Mouse (Mus musculus) megakaryocyte-erythroid progenitor cell, adult 5-6 weeks (primary cell): ENCODE measurements around the gene Prkaca. TPM values are rescaled to one million over a fixed set of nuclear protein-coding genes. Genes with fewer than 3 reads are reported as not detected.
"Not testable (repeated sequence)": the region's sequence is repeated elsewhere in the genome, so short reads cannot be mapped to it uniquely, and the experiment has no call there.

Experiments used
- ATAC-seq: replicated peaks from 2 replicates; pipeline ENCODE4 v1.8.0; 2016; ENCODE audit warnings: mild to moderate bottlenecking, inconsistent platforms; ENCODE audit not compliant: severe bottlenecking, poor library complexity, low FRiP score, low TSS enrichment
- total RNA-seq, 2 experiments: library from RNA; stranded (forward) in 1 of 2; stranded (reverse) in 1 of 2; fragments of 200-1000, 215-1000 nt in 1 of 2; fragments of >200 nt in 1 of 2; fragmentation: Nextera tagmentation in 1 of 2; gene quantifications; 2 replicates each; pipeline ENCODE4 v1.2.3; 2014 to 2017

Prkaca gene
- total RNA-seq, 2 experiments from 2014 or later, result 31.1 to 35.2 TPM

DNA sequence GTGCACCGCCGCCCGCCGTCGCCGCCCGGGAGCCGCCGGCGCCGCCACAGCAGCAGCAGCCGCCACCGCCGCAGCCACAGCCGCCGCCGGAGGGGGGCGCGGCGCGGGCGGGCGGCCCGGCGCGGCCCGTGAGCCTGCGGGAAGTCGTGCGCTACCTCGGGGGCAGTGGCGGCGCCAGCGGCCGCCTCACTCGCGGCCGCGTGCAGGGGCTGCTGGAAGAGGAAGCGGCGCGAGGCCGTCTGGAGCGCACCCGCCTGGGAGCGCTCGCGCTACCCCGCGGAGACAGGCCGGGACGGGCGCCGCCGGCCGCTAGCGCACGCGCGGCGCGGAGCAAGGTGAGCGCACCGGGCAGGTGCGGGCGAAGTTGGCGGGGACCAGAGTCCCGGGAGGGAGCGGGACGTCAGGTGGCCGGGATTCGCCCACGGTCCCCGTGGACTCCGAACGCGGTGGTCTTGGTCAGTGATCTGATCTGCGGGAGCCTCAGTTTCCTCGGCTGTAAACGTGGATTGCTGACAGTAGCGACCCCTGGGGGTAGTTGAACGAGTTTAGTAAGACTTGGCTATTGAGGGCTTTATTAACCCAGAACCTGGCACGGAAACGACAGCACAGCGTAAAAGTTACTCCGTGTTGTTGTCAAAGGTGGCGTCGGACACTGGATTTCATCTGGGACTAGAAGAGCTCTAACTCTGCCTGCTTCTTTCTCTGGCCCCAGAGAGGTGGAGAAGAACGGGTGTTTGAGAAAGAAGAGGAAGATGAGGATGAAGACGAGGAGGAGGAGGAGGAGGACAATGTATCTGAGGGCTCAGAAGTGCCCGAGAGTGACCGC, 25.7 kb downstream of the Prkaca start:
- 0 out of 2 replicates have a peak, but pooled peaks have one; percentile 27 for ATAC-seq

DNA sequence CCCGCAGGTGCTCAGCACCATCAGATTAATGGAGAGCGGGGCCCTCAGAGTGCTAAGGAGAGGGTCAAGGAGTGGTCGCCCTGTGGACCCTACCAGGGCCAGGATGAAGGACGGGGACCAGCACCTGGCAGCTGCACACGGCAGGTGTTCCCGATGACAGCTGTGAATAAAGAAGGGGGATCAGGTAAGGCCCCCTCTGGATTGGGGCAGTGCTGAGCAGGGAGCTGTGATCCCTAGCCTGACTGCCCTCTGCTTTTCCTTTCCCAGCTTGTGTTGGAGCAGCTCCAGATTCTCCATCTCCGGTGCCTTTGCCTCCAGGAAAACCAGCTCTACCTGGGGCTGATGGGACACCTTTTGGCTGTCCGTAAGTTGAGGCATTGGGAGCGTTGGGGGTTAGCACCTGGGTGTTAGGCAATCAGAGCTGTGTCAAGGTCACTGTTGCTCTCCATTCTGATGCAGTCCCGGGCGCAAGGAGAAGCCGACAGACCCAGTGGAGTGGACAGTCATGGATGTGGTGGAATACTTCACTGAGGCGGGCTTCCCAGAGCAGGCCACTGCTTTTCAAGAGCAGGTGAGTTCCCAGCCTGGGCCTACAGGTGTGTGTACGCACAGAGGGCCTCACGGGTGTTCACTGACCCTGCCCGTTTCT, 26.4 kb downstream of the Prkaca start:
- ATAC-seq, result no peak

DNA sequence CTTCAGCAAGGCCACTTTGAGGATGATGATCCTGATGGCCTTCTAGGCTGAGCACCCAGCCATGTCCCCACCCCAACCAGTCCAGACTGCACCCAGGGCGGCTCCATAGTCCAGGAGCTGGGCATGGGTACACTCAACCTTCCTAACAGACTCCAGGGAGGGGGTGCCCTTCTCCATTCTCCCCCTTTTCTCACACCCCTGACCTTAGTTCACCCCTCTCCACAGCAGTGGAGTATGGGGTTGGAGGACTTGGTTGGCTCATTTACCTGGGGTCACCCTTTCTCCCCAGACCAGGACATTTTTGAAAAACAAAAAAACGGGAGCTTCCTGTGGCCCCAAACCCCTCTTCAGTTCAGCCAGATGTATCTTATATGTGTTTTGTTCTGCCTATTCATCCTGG, 27.0 kb downstream of the Prkaca start:
- no peak for ATAC-seq

DNA sequence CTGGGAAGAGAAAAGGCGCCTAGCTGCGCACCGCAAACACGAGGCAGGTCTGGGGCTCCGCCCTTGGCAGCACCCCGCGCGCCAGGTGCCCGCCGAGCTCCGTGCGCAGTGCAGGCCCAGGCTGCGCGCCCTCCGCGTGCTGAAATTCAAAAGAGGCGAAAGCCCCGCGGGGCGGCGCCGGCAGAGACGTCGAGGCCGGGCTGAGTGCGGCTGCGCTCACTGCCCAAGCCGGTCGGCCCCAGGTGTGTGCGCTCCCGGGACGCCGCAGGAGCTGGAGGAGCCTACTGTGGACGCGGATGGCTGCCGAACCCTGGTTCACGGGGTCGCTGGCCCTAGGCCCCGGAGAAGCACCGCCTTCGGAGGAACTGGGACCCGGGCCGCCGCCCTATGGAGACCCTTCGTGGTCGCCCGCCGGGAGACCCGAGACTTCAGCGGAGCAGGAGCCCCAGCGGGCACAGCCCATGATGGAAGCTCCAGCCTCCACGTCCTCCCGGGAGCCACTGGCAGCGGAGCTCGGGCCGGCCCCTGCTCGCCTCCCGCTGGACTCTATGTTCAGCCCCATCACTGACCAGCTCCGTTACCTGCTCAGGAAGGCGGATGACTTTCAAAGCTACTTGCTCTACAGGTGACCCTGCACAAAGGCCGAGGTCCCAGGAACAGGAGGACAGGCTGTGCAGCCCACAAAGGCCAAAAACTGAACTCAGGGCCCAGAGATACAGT, 28.6 kb downstream of the Prkaca start, which contains the start of gene 1700067K01Rik:
1700067K01Rik (plus strand) TSS at position 222 of the 720 bp plus-strand sequence.
- no peak for ATAC-seq

DNA sequence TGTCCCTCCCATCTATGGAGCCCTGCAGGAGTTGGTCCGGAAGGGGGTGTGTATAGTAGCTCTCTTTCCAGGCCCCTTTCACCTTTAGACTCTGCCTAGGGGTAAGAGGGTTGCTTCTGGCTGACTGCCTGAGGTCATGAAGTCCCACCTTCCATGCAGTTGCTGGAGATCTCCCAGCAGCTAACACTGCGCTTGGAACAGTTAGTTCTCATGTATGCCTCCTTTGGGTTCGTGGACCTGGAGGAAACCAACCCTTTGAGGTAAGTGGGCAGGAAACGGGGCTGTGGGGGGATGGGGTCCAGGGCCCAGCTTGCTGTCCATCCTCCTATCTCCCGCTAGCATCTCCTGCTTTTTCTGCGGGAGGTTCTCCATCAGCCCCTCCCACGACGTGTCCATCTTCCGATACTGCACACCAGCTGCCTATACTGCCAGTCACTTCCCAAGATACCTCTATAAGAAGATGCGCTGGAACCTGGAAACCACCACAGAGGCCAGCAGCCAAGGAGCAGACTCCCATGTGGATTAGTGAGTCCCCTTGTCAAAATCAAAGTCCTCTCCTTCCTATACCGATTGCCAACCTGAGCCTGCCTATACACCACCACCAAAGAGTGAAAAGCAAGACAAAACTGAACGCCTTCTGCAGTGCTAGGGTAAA, 30.3 kb downstream of the Prkaca start:
- ATAC-seq, result no peak

DNA sequence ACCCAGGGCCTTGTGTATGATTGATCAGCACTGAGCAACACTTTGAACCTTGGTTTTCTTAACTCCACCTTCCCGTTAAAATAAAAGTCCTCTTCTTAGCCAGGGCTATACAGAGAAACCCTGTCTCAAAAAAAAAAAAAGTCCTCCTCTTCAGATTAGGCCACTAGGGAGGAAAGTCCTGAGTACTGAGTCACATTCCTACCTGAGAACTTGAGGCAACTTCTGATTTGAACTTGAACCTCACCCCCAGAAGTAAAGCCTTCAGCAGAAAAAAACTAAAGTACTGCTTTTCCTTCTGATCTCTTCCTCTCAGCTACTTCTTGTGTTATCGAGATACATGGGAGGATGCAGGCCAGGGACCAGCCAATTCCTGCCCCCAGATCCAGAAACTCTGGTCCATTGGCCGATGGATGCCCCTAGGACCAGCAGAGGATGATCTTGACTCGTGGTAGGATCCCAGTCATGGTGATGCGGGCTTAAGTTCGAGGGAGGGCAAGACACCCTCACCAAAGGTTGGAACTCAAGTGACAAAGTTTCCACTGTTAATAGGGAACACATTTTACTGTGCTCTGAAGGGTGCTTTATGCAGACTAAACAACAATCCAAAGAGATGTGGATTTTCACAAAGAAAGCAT, 30.9 kb downstream of the Prkaca start:
- no peak for ATAC-seq

DNA sequence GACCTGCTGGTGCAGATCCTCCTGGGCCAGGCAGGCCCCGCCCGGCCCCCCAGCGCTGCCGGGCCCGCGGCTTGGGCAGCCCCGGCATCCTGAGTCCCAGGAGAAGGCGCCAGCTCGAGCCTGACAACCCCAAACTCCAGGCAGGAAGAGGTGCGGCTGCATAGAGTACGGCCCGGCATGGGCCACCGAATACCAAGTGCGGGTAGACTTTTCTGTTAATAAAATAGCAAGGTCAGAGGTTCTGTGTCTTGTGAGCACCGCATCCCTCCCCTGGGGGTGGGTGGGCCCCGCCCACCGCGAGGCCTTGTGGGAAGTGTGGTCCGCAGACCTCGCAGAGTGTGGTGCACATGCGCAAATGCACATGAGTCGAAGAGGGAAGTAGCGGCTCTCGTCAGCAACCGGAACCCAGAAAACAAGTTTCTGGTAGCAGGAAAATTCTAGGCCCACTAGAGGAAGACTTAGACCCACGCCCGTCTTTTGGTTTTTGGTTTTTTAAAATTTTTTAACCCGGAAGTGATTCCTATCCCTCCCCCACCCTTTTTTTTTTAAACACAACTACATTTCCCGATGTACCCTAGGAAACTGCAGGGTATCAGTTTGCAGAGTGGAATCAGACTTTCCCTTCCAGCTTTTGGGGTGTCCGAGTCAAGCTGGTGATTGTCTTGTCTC, 31.9 kb downstream of the Prkaca start:
- ATAC-seq, result peak; percentile 95

DNA sequence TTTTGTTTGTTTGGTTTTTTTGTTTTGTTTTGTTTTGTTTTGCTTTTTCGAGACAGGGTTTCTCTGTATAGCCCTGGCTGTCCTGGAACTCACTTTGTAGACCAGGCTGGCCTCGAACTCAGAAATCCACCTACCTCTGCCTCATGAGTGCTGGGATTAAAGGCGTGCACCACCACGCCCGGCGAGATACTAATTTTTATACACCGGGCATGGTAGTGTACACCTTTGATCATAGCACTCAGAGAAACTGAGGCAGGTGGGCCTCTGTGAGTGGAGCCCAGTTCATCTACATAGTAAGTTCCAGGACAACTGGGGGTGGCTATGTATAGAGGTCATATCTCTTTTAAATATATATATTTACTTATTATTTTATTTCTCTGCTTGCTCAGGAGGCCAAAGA, 32.7 kb downstream of the Prkaca start:
- ATAC-seq, result not testable (repeated sequence)

DNA sequence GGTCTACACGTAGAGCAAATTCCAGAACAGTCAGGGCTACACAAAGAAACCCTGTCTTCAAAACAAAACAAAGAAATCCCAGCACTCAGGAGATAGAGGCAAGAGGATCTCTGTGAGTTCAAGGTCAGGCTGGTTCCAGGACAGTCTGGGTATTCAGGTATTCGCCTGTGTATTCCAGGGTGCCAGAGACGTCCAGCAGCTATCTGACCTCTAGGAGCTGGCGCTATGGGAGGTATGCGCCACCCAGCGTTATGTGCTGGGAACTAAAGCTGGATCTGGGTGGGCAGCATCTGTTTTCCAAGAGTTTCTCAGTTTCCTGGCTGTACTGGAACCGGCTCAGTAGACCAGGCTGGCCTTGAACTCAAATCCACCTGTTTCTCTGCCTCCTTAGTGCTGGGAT, 35.6 kb downstream of the Prkaca start:
- ATAC-seq, result no peak

DNA sequence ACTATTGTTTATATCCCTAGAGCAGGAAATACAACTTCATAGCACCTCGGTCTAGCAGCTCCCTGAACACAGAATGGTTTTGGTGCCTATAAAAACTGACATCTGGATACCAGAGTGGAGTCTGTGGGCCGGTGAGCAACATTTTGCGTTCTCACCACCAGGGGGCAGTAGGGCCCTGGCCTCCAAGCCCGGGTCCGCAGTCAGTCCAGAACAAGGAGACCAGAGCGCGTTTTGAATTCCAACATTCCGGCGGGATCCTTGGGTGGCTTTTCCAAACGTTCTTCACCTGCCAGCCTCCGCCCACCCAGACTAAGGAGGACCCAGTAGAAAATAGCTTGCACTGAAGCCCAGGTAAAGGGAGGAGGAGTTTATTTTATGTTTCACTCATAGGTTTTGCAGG, 37.1 kb downstream of the Prkaca start:
- ATAC-seq, result peak; percentile 70; the same call in 1 of the 2 replicates

DNA sequence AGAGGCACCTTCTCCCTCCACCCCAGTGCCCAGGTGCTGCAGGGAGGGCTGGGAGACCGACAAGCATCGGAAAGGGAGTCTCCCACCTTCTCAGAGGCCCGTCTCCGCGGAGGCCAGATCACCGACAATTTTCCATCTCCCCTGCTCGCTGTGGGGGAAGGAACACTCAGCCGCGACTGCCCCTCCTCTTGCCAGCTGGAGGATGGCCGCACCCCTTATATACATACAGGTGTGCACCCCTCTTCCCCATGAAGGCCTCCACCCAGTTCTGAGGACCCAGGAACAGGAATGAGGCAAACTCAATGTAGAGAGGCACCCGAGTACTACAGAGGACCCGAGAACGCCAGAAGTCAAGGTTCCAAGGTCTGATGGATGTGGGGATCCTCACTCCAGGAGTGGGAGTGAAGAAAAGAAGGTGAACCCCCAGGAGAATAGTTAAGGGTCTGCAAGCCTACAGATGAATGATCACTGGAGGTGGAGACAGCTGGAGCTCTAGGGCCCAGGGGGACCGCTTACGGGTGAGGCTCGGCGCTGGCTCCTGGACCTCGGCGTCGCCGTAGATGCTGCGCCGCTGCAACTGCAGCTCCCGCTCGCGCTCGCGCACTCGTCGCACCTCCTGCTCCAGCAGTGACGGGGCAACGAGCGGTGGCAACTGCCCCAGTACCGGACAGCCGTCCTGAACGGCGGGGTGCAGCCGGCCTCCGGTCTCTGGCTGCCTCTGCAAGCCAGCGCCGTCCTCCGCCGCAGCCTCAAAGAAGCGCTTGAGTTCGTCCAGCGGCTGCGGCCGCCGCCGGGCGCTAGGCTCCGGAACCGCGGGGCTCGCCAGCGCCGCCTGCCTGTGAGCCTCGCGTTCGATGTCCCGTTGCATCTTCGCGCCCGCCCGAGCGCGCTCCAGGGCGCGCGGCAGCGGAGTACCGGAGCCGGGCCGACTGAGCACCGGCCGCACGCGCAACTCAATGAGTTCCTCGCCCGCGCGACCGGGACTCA, 38.1 kb downstream of the Prkaca start:
- peak; percentile 28; the same call in 1 of the 2 replicates for ATAC-seq

DNA sequence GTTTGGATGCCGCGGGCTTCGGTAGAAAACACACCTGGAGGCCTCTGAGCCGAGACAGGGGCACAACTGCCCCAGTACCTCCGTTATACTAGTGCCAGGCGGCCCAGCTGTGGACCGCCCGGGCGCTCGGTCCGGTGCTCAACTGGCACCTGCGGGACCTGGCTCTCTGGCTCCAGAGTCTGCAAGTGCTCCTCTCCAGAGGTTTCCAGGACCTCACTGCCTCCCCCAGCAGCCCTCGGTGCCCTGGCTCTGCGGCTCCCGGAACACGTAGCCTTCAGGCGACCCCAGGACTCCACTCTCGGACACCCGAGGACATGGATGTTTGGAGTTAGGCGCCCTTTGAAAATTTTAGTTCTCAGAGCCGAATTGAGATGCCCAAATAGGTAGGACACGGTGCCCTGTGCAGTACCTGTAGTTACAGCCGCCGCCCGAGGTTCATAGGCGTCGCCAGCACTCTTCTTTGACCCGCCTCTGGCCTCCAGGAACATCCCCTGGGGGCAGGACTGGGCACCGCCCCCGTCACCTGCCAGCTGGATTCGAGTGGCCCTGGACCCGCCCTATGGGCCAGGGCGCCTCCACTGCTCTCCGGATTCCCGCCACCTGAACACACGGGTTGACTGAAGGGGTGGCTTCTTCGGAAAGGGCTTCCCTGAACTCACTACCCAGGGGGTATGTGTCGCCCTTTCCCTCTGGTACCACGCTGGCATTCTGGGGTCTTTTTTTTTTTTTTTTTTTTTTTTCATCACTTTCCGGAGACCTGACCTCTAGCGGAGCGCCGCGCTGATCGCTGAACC, 39.1 kb downstream of the Prkaca start, which contains the start of gene 2210011C24Rik:
2210011C24Rik (minus strand) TSS at position 467 of the 794 bp plus-strand sequence.
- peak; percentile 54 for ATAC-seq

DNA sequence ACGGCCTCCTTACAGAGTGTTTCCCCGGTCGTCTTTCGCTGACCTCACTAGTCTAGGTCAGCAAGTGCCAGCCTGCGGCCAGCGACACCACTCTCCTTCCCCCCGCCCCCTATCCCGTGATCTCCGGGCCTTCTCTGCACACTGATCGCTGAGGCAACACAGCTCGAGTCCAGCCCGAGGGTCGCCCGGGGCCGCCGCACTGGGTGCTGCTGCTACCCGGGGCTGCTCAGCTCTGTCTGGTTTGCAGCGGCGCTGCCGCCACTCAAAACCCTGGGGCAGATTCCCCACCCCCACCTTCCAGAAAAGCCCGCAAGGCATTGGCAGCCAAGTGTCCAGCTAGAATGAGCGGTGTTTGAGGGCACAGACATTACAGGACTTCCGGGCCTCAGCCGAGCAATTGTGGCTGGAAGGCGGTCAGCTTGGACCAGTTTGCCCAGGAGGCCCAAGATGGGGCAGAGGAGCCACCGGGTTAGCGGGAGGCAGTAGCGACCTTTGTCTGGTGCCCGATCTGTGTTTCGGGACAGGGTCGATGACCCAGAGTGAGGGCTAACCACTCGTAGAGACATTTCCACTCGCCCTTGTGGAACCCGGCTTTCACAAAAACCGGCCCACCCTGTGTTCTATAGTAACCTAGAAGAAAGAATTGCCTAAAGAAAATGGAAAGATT, 39.8 kb downstream of the Prkaca start:
- no peak for ATAC-seq

DNA sequence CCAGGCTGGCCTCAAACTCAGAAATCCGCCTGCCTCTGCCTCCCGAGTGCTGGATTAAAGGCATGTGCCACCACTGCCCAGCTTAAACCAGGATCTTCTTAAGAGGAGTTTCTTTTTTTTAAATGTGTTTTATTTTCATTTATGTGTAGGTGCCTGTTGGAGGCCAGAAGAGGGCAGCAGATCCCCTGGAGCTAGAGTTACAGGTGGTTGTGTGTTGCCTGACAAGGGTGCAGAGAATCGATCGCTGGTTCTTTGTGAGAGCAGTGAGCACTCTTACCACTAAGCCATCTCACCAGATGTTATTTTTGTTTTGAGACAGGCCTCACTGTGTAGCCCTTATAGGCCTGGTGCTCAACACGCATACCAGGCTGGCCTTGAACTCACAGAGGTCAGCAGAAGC, 43.0 kb downstream of the Prkaca start:
- ATAC-seq, result no peak

DNA sequence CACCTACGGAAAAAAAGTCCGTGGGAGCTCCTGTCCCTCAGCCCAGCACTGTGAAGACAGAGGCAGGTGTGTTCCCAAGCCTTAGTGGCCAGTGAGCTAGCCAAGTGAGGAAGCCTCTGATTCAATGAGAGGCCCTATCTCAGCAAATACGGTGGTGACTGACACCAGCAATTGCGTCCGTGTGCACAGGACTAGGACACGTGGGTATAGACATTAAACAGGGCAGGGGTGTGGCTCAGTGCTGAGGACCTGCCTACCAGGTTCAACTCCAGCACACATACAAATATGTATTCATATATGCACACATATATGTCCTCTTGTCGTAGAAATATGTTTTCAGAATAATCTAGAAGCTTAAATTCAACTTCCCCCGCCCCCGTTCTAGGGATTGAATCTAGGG, 46.9 kb downstream of the Prkaca start:
- no peak for ATAC-seq

DNA sequence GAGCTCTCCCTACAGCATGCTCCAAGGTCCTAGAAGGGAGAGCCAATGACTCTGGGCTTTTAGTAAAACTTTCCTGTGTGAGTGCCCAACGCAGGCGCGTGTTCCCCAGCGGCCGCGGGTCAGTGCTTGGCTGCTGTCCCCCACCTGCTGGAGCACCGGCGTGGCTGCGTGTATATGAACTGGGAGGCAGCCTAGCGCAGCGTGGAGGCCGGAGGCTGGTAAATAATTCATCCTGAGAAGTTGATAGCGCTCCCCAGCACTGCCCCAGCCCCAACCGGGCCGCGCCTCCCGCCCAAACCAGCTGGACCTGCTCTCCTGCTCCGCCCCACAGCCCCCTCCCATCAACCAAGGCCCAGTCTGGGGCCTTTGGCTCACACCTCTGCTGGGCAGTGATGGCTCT, 48.3 kb downstream of the Prkaca start, which contains the start of gene Palm3:
Palm3 (plus strand) TSS at position 376 of the 400 bp plus-strand sequence.
- ATAC-seq, result no peak
